Mouse (Mus musculus) Muller cell, postnatal 12 days (primary cell): ENCODE data around the gene Echdc3.

Experiments
- DNase-seq: peaks from one replicate; pipeline ENCODE4 v3.0.0-alpha.2; 2015; ENCODE audit errors: inconsistent ontology term

Echdc3 gene

DNA sequence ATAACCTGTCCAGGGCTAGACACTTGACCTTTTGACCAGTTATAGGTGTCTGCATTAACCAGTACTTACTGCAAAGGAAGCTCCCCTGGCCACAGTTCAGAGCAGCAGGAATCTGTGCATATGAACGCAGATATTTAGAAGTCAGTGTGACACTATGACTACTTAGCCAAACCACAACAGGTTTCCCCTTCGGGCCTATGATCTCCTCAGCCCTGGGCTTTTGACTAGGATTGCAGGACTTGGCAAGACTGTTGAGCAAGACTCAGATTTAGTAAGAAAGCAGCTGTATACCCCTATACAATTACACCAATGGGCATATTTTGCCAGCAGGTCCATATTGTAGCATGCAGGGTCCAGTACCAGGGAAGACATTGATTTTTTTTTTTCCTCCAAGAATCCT lies 44.3 kb downstream of the Echdc3 start:
- DNase-seq = no peak

DNA sequence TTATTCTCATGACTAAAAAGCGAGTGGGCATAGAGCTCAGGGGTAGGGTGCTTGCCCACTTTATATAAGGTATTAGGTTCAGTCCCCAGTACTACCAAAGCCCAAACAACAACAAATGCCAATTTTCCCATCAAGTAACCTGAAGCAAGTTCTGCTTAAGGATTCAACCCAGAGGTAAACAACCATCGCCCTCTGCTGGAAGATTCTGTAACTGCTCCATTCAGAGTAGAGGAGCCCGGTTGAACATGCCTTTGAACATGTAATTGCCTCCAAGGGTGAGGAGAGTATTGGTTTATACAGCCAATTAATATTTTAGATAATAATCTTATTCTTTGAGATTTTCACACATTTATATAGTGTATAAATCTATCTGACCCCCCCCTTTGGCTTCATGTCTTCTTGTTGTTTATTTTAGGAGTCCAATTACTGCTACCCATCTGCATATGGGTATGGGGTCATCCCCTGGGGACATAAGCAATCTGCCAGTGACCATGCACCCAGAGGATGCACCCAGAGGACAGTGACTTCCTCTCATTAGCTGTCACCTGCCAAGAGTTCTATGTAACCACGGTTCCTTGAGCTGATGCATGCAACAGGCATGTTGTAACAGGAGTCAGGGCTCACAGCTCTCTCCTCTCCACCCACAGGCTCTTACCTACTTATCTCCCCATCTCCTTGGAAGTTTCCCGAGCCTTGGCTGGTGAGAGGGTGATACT lies 44.8 kb downstream of the Echdc3 start:
- peak; percentile 71 for DNase-seq

DNA sequence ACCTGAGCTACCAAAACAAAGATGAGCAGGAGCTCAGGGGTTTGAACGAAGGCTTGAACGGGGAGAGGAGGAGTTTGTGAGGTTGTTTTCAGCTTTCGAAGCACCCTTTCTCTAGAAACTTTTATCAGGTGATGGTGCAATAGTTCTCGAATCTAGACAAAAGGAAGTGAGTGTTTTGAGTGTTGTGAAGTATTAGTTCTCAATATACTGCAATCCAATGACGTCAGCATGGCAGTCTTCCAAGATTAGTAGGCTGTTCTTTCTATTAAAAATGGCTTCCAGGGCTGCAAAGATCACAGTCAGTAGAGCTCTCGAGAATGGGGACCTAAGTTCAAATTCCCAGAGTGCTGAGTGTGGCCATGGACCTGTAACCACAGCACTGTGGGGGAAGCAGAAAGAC lies 47.1 kb downstream of the Echdc3 start:
- DNase-seq = no peak

DNA sequence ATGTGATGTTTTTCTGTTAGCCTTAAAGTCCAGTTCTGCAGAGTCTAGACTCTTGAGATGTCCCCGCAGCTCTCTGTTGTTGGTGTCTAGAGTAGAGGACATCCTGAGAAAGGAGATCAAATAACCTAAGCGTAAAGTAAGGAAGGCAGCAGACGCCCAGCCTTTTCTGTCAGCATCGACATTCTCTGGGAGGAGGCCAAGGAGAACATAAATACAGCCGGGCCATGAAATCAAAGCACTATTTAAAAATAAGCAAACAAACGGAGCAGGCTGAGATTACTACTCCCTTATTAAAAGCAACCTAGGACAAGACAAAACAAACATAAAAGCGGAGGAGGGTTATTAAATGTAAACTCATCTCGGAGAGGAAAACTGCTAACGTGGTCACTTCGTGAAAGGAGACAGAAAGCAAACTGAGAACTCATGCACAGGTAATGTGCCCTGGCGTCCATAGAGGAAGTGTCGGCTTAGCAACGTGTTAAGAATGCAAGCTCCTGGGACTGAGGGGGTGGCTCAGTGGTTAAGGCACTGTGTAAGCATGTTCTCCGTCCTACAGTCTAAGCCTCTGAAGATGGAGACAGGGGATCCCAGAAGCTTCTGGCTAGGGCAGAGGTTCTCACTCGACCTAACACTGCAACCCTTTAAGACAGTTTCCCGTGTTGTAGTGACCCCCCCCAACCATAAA lies 48.1 kb downstream of the Echdc3 start:
- DNase-seq = no peak

DNA sequence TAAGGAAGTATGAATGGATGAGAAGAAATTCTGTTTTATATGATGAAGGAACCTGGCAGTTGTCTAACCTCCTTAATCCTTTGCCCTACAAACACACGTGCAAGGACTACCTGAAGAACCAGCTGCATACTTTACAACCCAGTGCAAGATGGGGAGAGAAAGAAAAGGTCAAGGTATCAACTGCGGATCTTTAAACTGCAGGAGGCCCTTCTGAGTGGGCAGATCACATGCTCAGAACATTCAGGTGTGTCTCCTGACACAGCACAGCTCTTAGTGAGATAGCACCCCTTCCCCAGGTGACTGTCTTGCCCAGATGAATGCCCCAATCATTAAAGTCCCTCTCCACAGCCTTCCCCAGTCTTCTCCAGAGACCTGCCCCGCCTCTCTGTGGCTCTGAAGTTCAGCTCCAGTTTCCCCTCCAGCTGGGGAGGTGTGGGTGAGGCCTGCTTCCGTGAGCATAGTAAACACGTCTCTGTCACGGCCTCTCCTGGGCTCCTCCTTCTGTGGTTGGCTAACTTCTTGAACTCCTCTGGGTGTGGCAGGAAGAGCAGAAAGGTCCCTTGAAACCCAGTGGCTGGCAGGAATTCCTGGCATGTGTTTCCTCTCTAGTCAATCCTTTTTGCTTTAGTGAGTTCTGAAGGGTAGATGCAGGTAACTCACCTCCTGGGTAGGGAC lies 50.3 kb downstream of the Echdc3 start:
- no peak for DNase-seq

DNA sequence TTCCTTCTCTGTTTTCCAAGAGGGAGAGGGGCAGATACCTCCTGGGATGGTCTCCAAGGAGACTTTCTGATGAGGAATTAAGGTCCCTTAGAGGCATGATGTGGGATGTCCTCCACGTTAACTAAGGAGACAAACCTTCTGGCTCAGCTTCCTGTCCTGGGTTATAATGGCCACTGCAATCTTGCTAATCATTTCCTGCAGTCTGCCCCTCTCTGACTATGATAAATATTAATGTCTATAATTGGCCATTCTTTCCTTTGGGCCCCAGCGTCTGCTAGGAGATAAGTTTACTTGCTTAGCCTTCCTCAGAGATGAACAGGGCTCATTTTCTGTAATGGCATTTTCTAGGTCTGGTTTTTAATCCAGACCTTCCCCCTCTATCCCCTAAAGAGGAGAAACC lies 53.1 kb downstream of the Echdc3 start:
- DNase-seq = no peak

DNA sequence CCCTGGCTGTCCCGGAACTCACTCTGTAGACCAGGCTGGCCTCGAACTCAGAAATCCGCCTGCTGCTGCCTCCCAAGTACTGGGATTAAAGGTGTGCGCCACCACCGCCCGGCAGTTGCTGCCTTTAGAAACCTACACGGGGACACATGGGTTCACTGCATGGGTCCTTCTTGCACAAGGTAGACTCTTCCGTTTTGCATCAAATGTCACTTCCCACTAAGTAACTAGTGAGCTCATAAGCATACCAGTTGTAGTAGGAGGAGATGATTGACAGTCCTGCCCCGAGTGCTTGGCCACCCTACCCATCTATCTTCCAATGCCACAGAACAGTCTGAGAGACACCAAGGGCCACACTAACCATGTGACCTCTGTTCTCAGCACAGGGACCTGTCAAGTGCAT lies 53.6 kb downstream of the Echdc3 start:
- no peak for DNase-seq

DNA sequence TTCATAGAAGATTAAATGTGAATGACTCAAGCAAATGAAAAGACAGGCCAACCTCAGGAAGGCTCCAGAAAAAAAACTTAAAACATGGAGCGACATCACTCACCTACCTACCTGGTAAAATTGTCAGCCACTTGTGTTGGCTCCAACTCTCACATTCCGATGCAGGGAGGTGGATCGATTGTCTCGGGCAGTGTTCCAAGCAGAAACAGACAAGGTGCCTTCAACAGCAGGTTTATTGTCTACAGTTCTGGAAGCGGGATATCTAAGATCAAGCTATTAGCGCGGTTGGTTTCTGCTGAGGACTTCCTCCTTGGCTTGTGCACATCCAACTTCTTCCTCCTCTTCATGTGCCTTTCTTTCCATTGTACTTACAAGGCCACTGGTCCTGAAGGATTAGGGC lies 55.2 kb downstream of the Echdc3 start:
- DNase-seq = no peak

DNA sequence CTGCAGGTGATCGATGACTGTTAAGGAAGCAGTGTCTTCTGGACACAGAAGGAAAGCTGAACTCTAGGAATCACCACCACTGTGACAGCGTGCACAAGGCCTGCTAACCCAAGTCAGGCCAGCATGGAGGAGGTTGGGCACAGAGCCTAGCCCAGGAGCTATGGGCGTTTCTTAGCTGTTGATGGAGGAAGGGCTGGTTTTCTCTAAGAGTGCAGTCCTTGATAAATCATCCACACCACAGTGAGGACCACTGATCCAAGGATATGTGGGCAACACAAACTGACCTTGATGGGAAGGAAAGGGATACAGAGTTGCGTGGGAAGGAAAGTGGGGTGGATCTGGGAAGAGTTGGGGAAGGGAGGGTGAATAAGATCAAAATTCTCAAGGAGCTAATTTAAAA lies 55.6 kb downstream of the Echdc3 start:
- DNase-seq = no peak

DNA sequence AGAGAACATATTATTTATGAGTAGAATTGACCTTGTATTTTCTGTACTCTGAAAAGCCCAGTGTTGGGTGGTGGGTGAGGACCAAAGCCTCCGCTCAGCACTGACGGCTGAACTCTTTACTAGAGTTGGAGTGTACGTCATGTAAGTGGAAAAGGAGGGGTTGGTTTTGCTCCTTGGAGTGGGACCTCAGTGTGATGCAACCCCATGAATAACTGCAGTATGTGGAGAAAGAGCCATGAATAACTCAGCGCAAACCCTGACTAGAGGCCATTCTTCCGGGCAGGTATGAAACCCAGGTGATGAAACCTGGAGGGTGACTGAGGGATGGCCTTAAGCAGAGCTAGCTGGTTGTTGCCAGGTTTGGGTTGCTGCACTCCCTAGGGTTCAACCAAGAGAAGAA lies 63.0 kb downstream of the Echdc3 start:
- no peak for DNase-seq

DNA sequence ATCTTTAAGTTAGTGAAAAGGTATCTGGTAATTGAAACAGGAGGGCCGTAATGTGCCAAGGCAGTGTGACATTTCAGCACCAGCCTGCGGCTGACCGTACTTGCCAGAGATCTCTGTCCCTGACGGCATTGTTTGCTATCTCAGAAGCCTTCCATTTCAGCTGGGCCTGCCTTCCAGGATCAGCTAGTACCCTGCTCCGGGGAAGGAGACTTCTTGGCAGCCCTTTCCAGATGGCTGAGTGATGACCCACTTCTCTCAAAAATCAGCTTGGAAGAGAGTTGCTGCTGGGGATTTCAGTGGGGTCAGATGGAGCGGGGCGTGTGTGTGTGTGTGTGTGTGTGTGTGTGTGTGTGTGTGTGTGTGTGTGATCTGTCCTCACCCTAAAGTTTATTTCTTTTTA lies 65.9 kb downstream of the Echdc3 start:
- DNase-seq = no peak

DNA sequence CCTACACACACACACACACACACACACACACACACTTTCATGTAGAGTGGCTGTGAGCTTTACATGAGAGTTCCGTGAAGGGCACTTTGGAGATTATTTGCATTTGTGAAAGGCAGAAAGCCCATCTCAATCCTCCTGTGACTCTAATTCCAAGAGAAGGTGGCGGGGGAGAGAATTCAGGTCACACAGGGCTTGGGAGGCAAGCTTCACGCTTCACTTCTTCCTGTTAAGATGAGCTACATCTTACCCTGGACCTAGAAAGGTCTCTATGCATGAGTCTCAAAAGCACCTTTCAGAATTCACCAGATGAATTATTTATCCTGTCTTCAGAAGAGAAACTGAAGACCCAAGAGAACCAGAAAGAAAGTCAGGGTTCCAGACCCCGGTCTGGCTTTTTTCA lies 66.6 kb downstream of the Echdc3 start:
- DNase-seq = no peak

DNA sequence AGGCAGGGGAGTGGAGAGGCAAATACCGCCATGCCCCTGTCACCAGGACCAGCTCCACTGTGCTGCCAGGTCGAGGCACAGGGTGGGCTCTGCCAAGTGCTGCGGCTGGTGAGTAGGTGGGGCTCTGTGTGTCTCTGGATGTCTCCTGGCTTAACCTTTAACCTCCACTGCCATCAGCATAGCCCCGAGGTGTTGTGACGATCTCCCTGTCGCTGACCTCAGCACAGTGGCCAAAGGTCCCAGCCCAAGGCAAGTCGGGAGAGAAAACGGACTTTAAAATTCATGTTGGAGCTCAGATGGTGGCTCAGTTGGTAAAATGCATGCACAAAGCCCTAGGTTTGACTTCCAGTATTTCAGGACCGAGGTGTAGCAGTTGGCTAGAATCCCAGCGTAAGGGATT lies 67.2 kb downstream of the Echdc3 start:
- DNase-seq = no peak

DNA sequence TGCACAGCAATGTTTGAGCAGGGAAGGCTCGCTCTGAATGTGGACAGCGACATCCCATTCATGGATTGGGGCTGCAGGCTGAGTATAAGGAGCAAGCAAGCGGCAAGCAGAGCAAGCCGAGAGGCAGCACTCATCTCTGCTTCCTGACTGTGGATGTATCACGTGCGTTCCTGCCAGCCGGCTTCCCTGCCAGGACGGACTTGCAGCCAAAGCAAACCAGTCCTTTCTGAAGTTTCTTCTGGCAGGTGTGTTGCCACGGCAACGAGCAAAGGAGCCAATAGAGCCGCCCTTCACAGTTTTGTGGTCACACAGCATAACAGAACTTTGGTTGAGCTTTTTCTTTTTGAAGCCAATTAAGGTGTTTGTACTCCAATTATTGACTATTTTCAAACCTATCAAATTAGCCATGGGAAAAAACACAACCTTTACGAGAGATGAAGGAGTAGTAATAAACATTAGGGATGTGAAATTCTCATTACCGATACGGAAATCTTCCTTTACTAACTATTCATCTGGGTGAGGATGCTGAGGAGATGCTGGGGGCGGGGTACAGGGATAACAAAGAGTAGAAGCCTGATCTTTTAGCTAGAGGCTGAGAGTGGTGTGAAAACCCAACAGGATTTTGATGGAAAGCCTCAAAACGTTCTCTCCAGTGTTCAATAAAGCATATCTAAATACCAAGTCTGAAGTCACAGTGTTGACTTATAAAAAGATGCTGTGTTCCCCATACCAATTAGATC lies 69.7 kb downstream of the Echdc3 start:
- DNase-seq = no peak

DNA sequence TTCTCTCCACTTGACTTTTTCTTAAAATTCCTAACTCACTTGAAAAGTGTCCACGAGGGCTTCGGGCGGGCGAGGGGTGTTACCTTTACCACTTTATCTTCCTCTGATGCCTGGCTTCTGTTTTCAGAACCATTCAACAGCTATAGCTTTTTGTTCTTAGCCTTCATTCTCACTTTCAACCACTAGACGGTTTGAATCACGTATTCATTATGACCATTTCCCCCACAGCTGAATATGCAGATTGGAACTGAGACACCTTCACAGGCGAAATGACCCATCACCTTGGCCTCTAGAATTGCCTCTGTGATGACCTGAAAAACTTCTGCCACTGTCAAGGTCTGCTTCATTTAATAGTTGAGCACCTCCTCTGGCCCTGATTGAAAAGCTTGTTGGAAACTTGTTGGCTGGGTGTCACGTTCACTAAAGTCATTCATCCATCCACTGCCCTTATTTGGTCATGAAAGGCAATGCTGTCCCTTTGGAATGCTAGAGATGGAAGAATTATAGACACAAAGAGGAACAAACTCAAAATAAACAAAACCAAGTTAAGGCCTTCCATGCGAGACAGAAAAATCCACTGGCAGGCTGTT lies 72.2 kb downstream of the Echdc3 start:
- peak; percentile 87 for DNase-seq
